In the genomic region with DNA sequence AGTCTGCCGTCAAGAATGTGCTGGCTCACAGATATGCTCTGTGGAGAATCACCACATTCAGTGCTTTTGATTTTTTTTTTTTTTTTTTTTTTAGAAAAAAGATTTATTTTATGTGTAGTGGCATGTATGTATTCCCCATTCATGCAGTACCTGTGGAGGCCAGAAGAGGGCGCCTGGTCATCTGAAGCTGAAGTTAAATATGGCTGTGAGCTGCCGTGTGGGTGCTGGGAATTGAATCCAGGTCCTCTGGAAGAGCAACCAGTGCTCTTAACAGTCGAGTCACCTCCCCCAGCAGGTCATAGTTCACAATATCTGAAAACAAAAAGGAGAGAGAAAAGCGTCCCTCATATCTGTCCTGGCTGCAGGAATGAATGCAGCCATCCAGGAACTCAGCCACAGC, we compare ENCODE assay signal across 13 mouse cellular contexts. TPM values are rescaled to one million over a fixed set of nuclear protein-coding genes. Genes with fewer than 3 reads are reported as not detected.
DNase-seq lines count a peak whose midpoint lies in the region; TF ChIP-seq lines count a peak whose summit lies in the region.
"Had no signal": no experiment of that assay in that cellular context is flagged by ENCODE, and none has a peak within 500 bp of the region (broad histone marks: within the 10 kb centered on the region; RNA-seq: fewer than 3 reads in every experiment).

No protein-coding gene starts in this region.

- 70% methylated on average over 5 of the region's 5 CpGs for WGBS in small intestine, adult 2 months

- no peak for DNase-seq in left cerebral cortex, adult 2 months (ENCODE audit: extremely low spot score in 1 of 2, low spot score in 2 of 2)
- DNase-seq in left cerebral cortex, adult 9 months (ENCODE audit: low spot score in 2 of 2): no peak
- peak; percentile 67 to 68 for DNase-seq in B cell, adult 2 months
- no peak for DNase-seq in adrenal gland, postnatal 4 days (ENCODE audit: low spot score in 2 of 2)
- DNase-seq in cerebellum, adult 11-12 months: no peak
- DNase-seq: cerebellum, adult 11 months; left cerebral cortex, postnatal 4 days had no signal

- no peaks in the 10 kb centered on the region for H3K9me3 ChIP-seq in ES-Bruce4 (replicated peaks; ENCODE audit: control insufficient read depth, insufficient read depth, low read length, poor library complexity, severe bottlenecking)
- H3K9me3 ChIP-seq: forebrain, embryonic 15.5 days; heart, embryonic 10.5 days; hindbrain, embryonic 15.5 days; stomach, embryonic 15.5 days had no signal

- H3K36me3 ChIP-seq in ES-Bruce4 (ENCODE audit: control insufficient read depth, insufficient read depth, low read length, poor library complexity, severe bottlenecking): no peaks in the 10 kb centered on the region
- no peaks in the 10 kb centered on the region for H3K36me3 ChIP-seq in small intestine, adult 2 months (ENCODE audit: control insufficient read depth, insufficient read depth, low read length)
- H3K36me3 ChIP-seq: forebrain, embryonic 15.5 days; heart, embryonic 10.5 days; hindbrain, embryonic 15.5 days; stomach, embryonic 15.5 days had no signal

- no peak overlapping the region for H3K27ac ChIP-seq in left cerebral cortex, adult 2 months
- no peak overlapping the region for H3K27ac ChIP-seq in ES-Bruce4 (ENCODE audit: insufficient read depth, low read length)
- no peak overlapping the region for H3K27ac ChIP-seq in small intestine, adult 2 months (ENCODE audit: insufficient read depth, low read depth, low read length)
- H3K27ac ChIP-seq: forebrain, embryonic 15.5 days; heart, embryonic 10.5 days; hindbrain, embryonic 15.5 days; stomach, embryonic 15.5 days had no signal

- TF ChIP-seq CTCF in left cerebral cortex, adult 2 months (IDR thresholded peaks at IDR 0.05): peak; percentile 30
- TF ChIP-seq CTCF in ES-Bruce4 (IDR thresholded peaks at IDR 0.05; ENCODE audit: low read depth, low read length): peak; percentile 30
- peak; percentile 34; the same call in 1 of the 2 replicates for TF ChIP-seq CTCF in small intestine, adult 2 months (IDR thresholded peaks at IDR 0.05; ENCODE audit: extremely low read depth, insufficient read length, insufficient replicate concordance, low read depth, low read length)

- no peak for TF ChIP-seq POLR2A in ES-Bruce4 (IDR thresholded peaks at IDR 0.05; ENCODE audit: insufficient read depth, low read length)
- TF ChIP-seq POLR2A in small intestine, adult 2 months (IDR thresholded peaks at IDR 0.05; ENCODE audit: low read depth, low read length): no peak

- TF ChIP-seq EP300 in ES-Bruce4 (IDR thresholded peaks at IDR 0.05; ENCODE audit: insufficient read depth, low read depth, low read length): no peak

- intact Hi-C loops in left cerebral cortex, adult 2 months (cut with DNase I): loop anchor here (5.0 kb wide), 1 partner anchor 42 kb away; no protein-coding TSS in a partner anchor

- no peak overlapping the region for H3K4me3 ChIP-seq in left cerebral cortex, adult 2 months
- no peak overlapping the region for H3K4me3 ChIP-seq in ES-Bruce4 (ENCODE audit: low read depth, low read length)
- H3K4me3 ChIP-seq in small intestine, adult 2 months (ENCODE audit: low read depth, low read length): no peak overlapping the region
- H3K4me3 ChIP-seq: forebrain, embryonic 15.5 days; heart, embryonic 10.5 days; hindbrain, embryonic 15.5 days; stomach, embryonic 15.5 days had no signal

- H3K9ac ChIP-seq in ES-Bruce4 (ENCODE audit: low read depth, poor library complexity, severe bottlenecking): no peak overlapping the region
- H3K9ac ChIP-seq: forebrain, embryonic 15.5 days; hindbrain, embryonic 15.5 days; stomach, embryonic 15.5 days had no signal

- peaks cover 6% of the 10 kb centered on the region for H3K4me1 ChIP-seq in ES-Bruce4 (ENCODE audit: control insufficient read depth, insufficient read depth, low read length)
- H3K4me1 ChIP-seq in small intestine, adult 2 months (ENCODE audit: control insufficient read depth, insufficient read depth, insufficient read length, low read length): peaks cover 2% of the 10 kb centered on the region; the same call in 1 of the 2 replicates
- H3K4me1 ChIP-seq: forebrain, embryonic 15.5 days; heart, embryonic 10.5 days; hindbrain, embryonic 15.5 days; stomach, embryonic 15.5 days had no signal

- H3K27me3 ChIP-seq in ES-Bruce4 (ENCODE audit: control insufficient read depth, insufficient read depth, low read length, poor library complexity, severe bottlenecking): no peaks in the 10 kb centered on the region
- H3K27me3 ChIP-seq in small intestine, adult 2 months (ENCODE audit: control insufficient read depth, insufficient read depth, low read length): no peaks in the 10 kb centered on the region
- H3K27me3 ChIP-seq: forebrain, embryonic 15.5 days; hindbrain, embryonic 15.5 days; stomach, embryonic 15.5 days had no signal

RNA-seq across cellular contexts. Expression of a gene that starts 11.0 kb away (rescaled TPM):
- total RNA-seq in left cerebral cortex, adult 2 months (2021): 1 to 10 TPM; 1.7 to 2.0 TPM
- 0.18 TPM in 1 of 2 replicates, not detected in the other for polyA plus RNA-seq in ES-Bruce4 (2011; ENCODE audit: insufficient read depth, insufficient read length, low read depth, missing spikeins)
- 4.6 and 8.2 TPM in 2 replicates for polyA plus RNA-seq in small intestine, adult 2 months (2012; rRNA removed)
- total RNA-seq in adrenal gland, postnatal 4 days (2021): 1 to 10 TPM; 1.4 to 1.8 TPM

RNA-seq across cellular contexts. Expression of a gene that starts 53.5 kb away (rescaled TPM):
- 100 to 1,000 TPM; 107 to 111 TPM for total RNA-seq in left cerebral cortex, adult 2 months (2021)
- polyA plus RNA-seq in ES-Bruce4 (2011; ENCODE audit: insufficient read depth, insufficient read length, low read depth, missing spikeins): 222 and 240 TPM in 2 replicates
- 59.8 and 93.3 TPM in 2 replicates for polyA plus RNA-seq in small intestine, adult 2 months (2012; rRNA removed)
- total RNA-seq in adrenal gland, postnatal 4 days (2021): 100 to 1,000 TPM; 164 to 176 TPM

Comparison
In these comparisons a context has a peak if more than half of its experiments do, and no peak if none do; other contexts are left out.
1. DNase-seq: peak in B cell, adult 2 months (2 of 2); none in left cerebral cortex, adult 2 months (0 of 2), left cerebral cortex, adult 9 months (0 of 2), adrenal gland, postnatal 4 days (0 of 2) and cerebellum, adult 11-12 months (single experiment).
2. Peak in every context shown above with its lines, with median percentiles within 50 percentile points of each other: CTCF ChIP-seq.